Mouse (Mus musculus): ENCODE data around the gene Haus4.

DNA sequence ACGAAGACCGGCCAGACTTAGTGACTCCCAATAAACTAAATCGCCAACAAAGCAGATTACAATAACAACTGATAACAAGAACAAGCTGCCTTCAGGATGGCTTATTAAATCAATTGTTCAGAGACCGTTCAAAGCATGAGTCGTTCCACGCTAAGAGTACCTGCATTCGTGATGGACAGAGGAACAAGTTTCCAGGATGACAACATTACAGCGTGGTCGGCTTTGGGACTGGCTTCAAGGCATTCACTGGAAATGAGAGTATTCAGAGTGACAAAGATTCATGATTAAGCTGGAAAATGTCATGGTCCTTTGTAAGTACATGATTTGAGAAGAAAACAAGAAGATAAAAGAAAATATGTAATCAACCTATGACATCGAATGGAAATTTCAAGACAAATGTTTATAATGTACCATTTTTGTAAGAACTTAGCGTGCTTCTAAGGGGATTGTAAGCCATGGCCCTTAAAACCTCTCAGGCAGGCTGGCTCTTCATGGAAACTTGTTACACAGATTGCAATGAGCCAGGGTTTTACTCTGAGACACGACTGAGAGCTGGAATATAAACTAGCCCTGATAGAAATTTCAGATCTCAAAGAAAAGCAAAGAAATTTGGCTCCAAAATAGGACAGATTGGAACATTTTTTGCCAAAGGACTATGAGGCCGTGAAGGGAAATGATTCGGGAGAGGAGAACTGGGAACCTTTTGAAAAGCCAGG lies 6.3 kb upstream of the Haus4 start:
- TF ChIP-seq MAX (IDR thresholded peaks at IDR 0.05; ENCODE audit: low read length) (no peak), ZC3H11A (IDR thresholded peaks at IDR 0.05; ENCODE audit: low read depth, low read length) (no peak), HCFC1 (IDR thresholded peaks at IDR 0.05; ENCODE audit: low read depth, low read length) (no peak), POLR2A (IDR thresholded peaks at IDR 0.05; ENCODE audit: control insufficient read depth in 1 of 2, insufficient read depth in 1 of 2, low read depth in 1 of 2, low read length in 2 of 2, poor library complexity in 1 of 2) (no peak)

All from MEL (cell line).